Mouse (Mus musculus): ENCODE measurements at regions not wholly inside any gene's neighbourhood (a gene's known extent, or its start where the extent isn't known, plus 50 kb on each side); places are given as distances from the start of the nearest gene placed in this dataset.

DNA sequence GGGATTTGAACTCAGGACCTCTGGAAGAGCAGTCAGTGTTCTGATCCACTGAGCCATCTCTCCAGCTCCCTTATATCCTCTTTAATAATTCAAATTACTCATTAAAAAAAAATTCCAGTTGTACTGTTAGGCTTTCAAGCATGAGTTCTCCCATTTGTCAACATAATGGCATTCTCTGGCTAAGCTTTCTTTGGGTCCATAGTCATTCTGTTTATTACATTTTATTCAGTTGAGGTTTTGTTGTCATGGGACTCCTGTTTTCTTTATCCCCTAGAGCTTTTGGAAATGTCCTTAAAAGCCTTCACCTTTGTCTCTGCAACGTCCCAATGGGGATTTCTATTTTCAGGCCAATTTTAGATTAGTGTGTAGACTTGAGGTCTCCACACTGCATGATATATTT lies 440.7 kb upstream of the Slit2 start:
- TF ChIP-seq CTCF (IDR thresholded peaks at IDR 0.05; ENCODE audit: low read depth) (no peak), EP300 (optimal IDR thresholded peaks at IDR 0.05) (no peak)
